Mouse (Mus musculus) hindbrain, embryonic 14.5 days (tissue): ENCODE results near the gene Msrb1. TPM values are rescaled to one million over a fixed set of nuclear protein-coding genes. Genes with fewer than 3 reads are reported as not detected.
A peak's percentile ranks its signal among the peaks of the same experiment; 100 is the strongest.

Source experiments
- ATAC-seq: fragments of 200-750 bp; cut with Nextera tagmentation; 2 replicates; pipeline ENCODE4 v1.8.0; 2017; ENCODE audit warnings: moderate number of reproducible peaks, mild to moderate bottlenecking, moderate TSS enrichment, moderate library complexity; ENCODE audit not compliant: low FRiP score
- DNase-seq: peaks from one replicate; pipeline ENCODE4 v3.0.0-alpha.2; 2015; ENCODE audit warnings: low spot score
- H3K27ac ChIP-seq: fragments of 300-500 bp; sonication (generic); 2 replicates; pipeline ENCODE4 v1.5.1; 2014; ENCODE audit warnings: mild to moderate bottlenecking, moderate library complexity
- H3K27me3 ChIP-seq: fragments of 300-500 bp; sonication (generic); 2 replicates; pipeline ENCODE4 v1.6.1; 2014; ENCODE audit warnings: mild to moderate bottlenecking, low read length, mixed read lengths; ENCODE audit not compliant: control insufficient read depth, insufficient read depth
- H3K36me3 ChIP-seq: fragments of 300-500 bp; sonication (generic); replicated peaks from 2 replicates; pipeline ENCODE4 v1.6.1; 2014; ENCODE audit not compliant: control insufficient read depth, insufficient read depth
- H3K4me1 ChIP-seq: fragments of 300-500 bp; sonication (generic); replicated peaks from 2 replicates; pipeline ENCODE4 v1.6.1; 2014; ENCODE audit warnings: antibody characterized with exemption, low read length, mixed read lengths; ENCODE audit not compliant: control insufficient read depth, insufficient read depth
- H3K4me2 ChIP-seq: fragments of 300-500 bp; sonication (generic); replicated peaks from 2 replicates; pipeline ENCODE4 v1.6.1; 2014; ENCODE audit warnings: mild to moderate bottlenecking, moderate library complexity
- H3K4me3 ChIP-seq: fragments of 300-500 bp; sonication (generic); replicated peaks from 2 replicates; pipeline ENCODE4 v1.5.1; 2014; ENCODE audit warnings: mild to moderate bottlenecking, low read length
- H3K9ac ChIP-seq: fragments of 300-500 bp; sonication (generic); 2 replicates; pipeline ENCODE4 v1.6.1; 2014
- H3K9me3 ChIP-seq: fragments of 300-500 bp; sonication (generic); 2 replicates; pipeline ENCODE4 v1.6.1; 2016; ENCODE audit warnings: low read length; ENCODE audit not compliant: control insufficient read depth
- WGBS: fragments of 180-500 bp; shearing (Covaris S2); extraction: QIAGEN DNeasy Blood & Tissue Kit; methylation state at CpG from one replicate; pipeline ENCODE4 v1.1.7; 2014; 5-methylcytosine and 5-hydroxymethylcytosine counted together
- polyA plus RNA-seq: library from polyadenylated mRNA; unstranded; fragments of >200 nt; fragmentation: Nextera tagmentation; extraction: Ambion mirVana; gene quantifications from 2 replicates; pipeline ENCODE4 v1.2.1, GENCODE M21; 2014

Msrb1 gene
- polyA plus RNA-seq, 1 experiment from 2014 or later = 22.4 TPM

- H3K27me3 ChIP-seq = peaks cover 64% of the 10 kb centered on the region
- H3K4me3 ChIP-seq = no peak overlapping the region
- 28% methylated on average over 4 of the region's 4 CpGs for WGBS
Measured at GRCm38 (mm10) chr17:24751528-24751927, 15.1 kb downstream of the Msrb1 start.

GRCm38 (mm10) chr17:24752415-24753394 is 16.3 kb downstream of the Msrb1 start, which contains the start of gene Hs3st6:
Gene Hs3st6 (plus strand): TSS chr17:24752988.
- ATAC-seq (no peak), DNase-seq (no peak)
- no peaks in the 10 kb centered on the region for H3K9me3 ChIP-seq
- H3K27ac ChIP-seq = no peak within 1 kb of the TSS
- H3K9ac ChIP-seq = peak within 1 kb of the TSS; percentile 45; the same call in 1 of the 2 replicates
- H3K4me3 ChIP-seq = peak within 1 kb of the TSS; percentile 40
- H3K4me1 ChIP-seq = 0 out of 2 replicates have a peak, but pooled peaks cover 10% of the 10 kb centered on the region
- H3K27me3 ChIP-seq = peaks cover 64% of the 10 kb centered on the region
- H3K4me2 ChIP-seq = peak within 1 kb of the TSS; percentile 75
- under 1% methylated on average over 54 of the region's 82 CpGs for WGBS
- H3K36me3 ChIP-seq = no peaks in the 10 kb centered on the region

More at GRCm38 (mm10) chr17:24751528-24751927, 15.1 kb downstream of the Msrb1 start:
- DNase-seq (no peak), ATAC-seq (no peak)
- Histone ChIP-seq H3K4me1 (0 out of 2 replicates have a peak, but pooled peaks cover 10% of the 10 kb centered on the region), H3K4me2 (no peak overlapping the region), H3K9ac (no peak overlapping the region), H3K9me3 (no peaks in the 10 kb centered on the region), H3K27ac (no peak overlapping the region), H3K36me3 (no peaks in the 10 kb centered on the region)

- no peak overlapping the region for H3K27ac ChIP-seq
- H3K9me3 ChIP-seq = 0 out of 2 replicates have a peak, but pooled peaks cover 7% of the 10 kb centered on the region
- H3K27me3 ChIP-seq = peaks cover 39% of the 10 kb centered on the region
- WGBS = 88% methylated on average over 1 of the region's 1 CpGs
- H3K4me2 ChIP-seq = no peak overlapping the region
- no peak for ATAC-seq
- no peak overlapping the region for H3K4me3 ChIP-seq
- no peaks in the 10 kb centered on the region for H3K36me3 ChIP-seq
- no peak for DNase-seq
- 0 out of 2 replicates have a peak, but pooled peaks cover 7% of the 10 kb centered on the region for H3K4me1 ChIP-seq
- no peak overlapping the region for H3K9ac ChIP-seq
Measured at GRCm38 (mm10) chr17:24757394-24757793, 21.0 kb downstream of the Msrb1 start.

- no peaks in the 10 kb centered on the region for H3K4me1 ChIP-seq
- 54% methylated on average over 5 of the region's 5 CpGs for WGBS
- H3K36me3 ChIP-seq = no peaks in the 10 kb centered on the region
- ATAC-seq (no peak), DNase-seq (no peak)
- no peak overlapping the region for H3K27ac ChIP-seq
- H3K9ac ChIP-seq = no peak overlapping the region
- peaks cover 1% of the 10 kb centered on the region for H3K27me3 ChIP-seq
- H3K4me2 ChIP-seq = no peak overlapping the region
- 0 out of 2 replicates have a peak, but pooled peaks cover 7% of the 10 kb centered on the region for H3K9me3 ChIP-seq
- no peak overlapping the region for H3K4me3 ChIP-seq
Measured at GRCm38 (mm10) chr17:24761121-24761520, 24.7 kb downstream of the Msrb1 start.

GRCm38 (mm10) chr17:24765016-24765905 is 28.8 kb downstream of the Msrb1 start:
- Histone ChIP-seq H3K4me1 (no peaks in the 10 kb centered on the region), H3K4me3 (no peak overlapping the region), H3K27ac (peak overlapping the region; percentile 6; the same call in 1 of the 2 replicates), H3K4me2 (no peak overlapping the region), H3K9me3 (0 out of 2 replicates have a peak, but pooled peaks cover 7% of the 10 kb centered on the region), H3K36me3 (no peaks in the 10 kb centered on the region), H3K27me3 (0 out of 2 replicates have a peak, but pooled peaks cover 5% of the 10 kb centered on the region), H3K9ac (no peak overlapping the region)
- DNase-seq (no peak), ATAC-seq (no peak)
- WGBS = 50% methylated on average over 22 of the region's 22 CpGs

GRCm38 (mm10) chr17:24766266-24766875 is 29.9 kb downstream of the Msrb1 start:
- 31% methylated on average over 12 of the region's 12 CpGs for WGBS
- Histone ChIP-seq H3K27ac (no peak overlapping the region), H3K4me2 (no peak overlapping the region), H3K36me3 (no peaks in the 10 kb centered on the region), H3K4me1 (no peaks in the 10 kb centered on the region), H3K9me3 (no peaks in the 10 kb centered on the region), H3K27me3 (0 out of 2 replicates have a peak, but pooled peaks cover 5% of the 10 kb centered on the region), H3K4me3 (no peak overlapping the region), H3K9ac (no peak overlapping the region)
- ATAC-seq (no peak), DNase-seq (no peak)

GRCm38 (mm10) chr17:24769146-24769545 is 32.7 kb downstream of the Msrb1 start:
- Histone ChIP-seq H3K4me1 (no peaks in the 10 kb centered on the region), H3K9ac (no peak overlapping the region), H3K27me3 (0 out of 2 replicates have a peak, but pooled peaks cover 5% of the 10 kb centered on the region), H3K9me3 (no peaks in the 10 kb centered on the region), H3K4me2 (no peak overlapping the region), H3K36me3 (no peaks in the 10 kb centered on the region), H3K27ac (no peak overlapping the region), H3K4me3 (no peak overlapping the region)
- 36% methylated on average over 3 of the region's 3 CpGs for WGBS
- ATAC-seq (no peak), DNase-seq (no peak)

GRCm38 (mm10) chr17:24773241-24773640 is 36.8 kb downstream of the Msrb1 start:
- Histone ChIP-seq H3K4me3 (no peak overlapping the region), H3K9ac (no peak overlapping the region), H3K9me3 (no peaks in the 10 kb centered on the region), H3K27me3 (0 out of 2 replicates have a peak, but pooled peaks cover under 1% of the 10 kb centered on the region), H3K27ac (no peak overlapping the region), H3K4me1 (no peaks in the 10 kb centered on the region), H3K4me2 (no peak overlapping the region), H3K36me3 (no peaks in the 10 kb centered on the region)
- WGBS = 80% methylated on average over 5 of the region's 5 CpGs
- DNase-seq (no peak), ATAC-seq (no peak)
